11 mouse cellular contexts compared by ENCODE assay signal in genomic region chr2:28536766-28537633, GRCm38 (mm10). TPM values are rescaled to one million over a fixed set of nuclear protein-coding genes. Genes with fewer than 3 reads are reported as not detected.
DNase-seq lines count a peak whose midpoint lies in the region; ATAC-seq lines count a peak whose summit lies in the region.
"Had no signal": no experiment of that assay in that cellular context is flagged by ENCODE, and none has a peak within 500 bp of the region (broad histone marks: within the 10 kb centered on the region; RNA-seq: fewer than 3 reads in every experiment).

No protein-coding gene starts in this region.

- no peak overlapping the region for H3K9ac ChIP-seq in lung, embryonic 15.5 days
- H3K9ac ChIP-seq in intestine, embryonic 14.5 days (ENCODE audit: low read length): no peak overlapping the region
- no peak overlapping the region for H3K9ac ChIP-seq in stomach, embryonic 14.5 days (replicated peaks; ENCODE audit: low read depth, low read length)

- peak overlapping the region; percentile 83 for H3K27ac ChIP-seq in lung, embryonic 15.5 days
- H3K27ac ChIP-seq in intestine, embryonic 14.5 days (ENCODE audit: low read depth): peak overlapping the region; percentile 11; the same call in 1 of the 2 replicates
- H3K27ac ChIP-seq in stomach, embryonic 14.5 days (ENCODE audit: low read length): peak overlapping the region; percentile 1; the same call in 1 of the 2 replicates

- no peak overlapping the region for H3K4me2 ChIP-seq in lung, embryonic 15.5 days
- no peak overlapping the region for H3K4me2 ChIP-seq in intestine, embryonic 14.5 days (ENCODE audit: low read length)
- no peak overlapping the region for H3K4me2 ChIP-seq in stomach, embryonic 14.5 days (replicated peaks; ENCODE audit: low read depth, low read length)

- WGBS in lung, embryonic 15.5 days: 72% methylated on average over 11 of the region's 11 CpGs
- 77% methylated on average over 11 of the region's 11 CpGs for WGBS in intestine, embryonic 14.5 days
- WGBS in stomach, embryonic 14.5 days: 70% methylated on average over 11 of the region's 11 CpGs

- ATAC-seq in cerebellum, adult (ENCODE audit: insufficient number of reproducible peaks, low FRiP score, low TSS enrichment): no peak
- no peak for ATAC-seq in lung, embryonic 15.5 days (ENCODE audit: borderline replicate concordance, extremely low read depth, low FRiP score, low TSS enrichment)
- no peak for ATAC-seq in intestine, embryonic 14.5 days (replicated peaks; ENCODE audit: low FRiP score, low TSS enrichment, low read depth)
- no peak for ATAC-seq in stomach, embryonic 14.5 days (ENCODE audit: insufficient number of reproducible peaks, insufficient read depth, low FRiP score, low read depth)

- H3K9me3 ChIP-seq in lung, embryonic 15.5 days: no peaks in the 10 kb centered on the region
- no peaks in the 10 kb centered on the region for H3K9me3 ChIP-seq in intestine, embryonic 14.5 days (ENCODE audit: control insufficient read depth, low read length)
- H3K9me3 ChIP-seq in stomach, embryonic 14.5 days (ENCODE audit: control insufficient read depth, low read depth, low read length): no peaks in the 10 kb centered on the region

- peaks cover 81% of the 10 kb centered on the region for H3K4me1 ChIP-seq in lung, embryonic 15.5 days
- H3K4me1 ChIP-seq in intestine, embryonic 14.5 days (replicated peaks; ENCODE audit: control insufficient read depth, insufficient read depth, low read length): peaks cover 75% of the 10 kb centered on the region
- peaks cover 73% of the 10 kb centered on the region for H3K4me1 ChIP-seq in stomach, embryonic 14.5 days (ENCODE audit: control insufficient read depth, insufficient read depth, low read length)

- H3K27me3 ChIP-seq in lung, embryonic 15.5 days: no peaks in the 10 kb centered on the region
- H3K27me3 ChIP-seq in intestine, embryonic 14.5 days (replicated peaks; ENCODE audit: control insufficient read depth, insufficient read depth, low read length): no peaks in the 10 kb centered on the region
- no peaks in the 10 kb centered on the region for H3K27me3 ChIP-seq in stomach, embryonic 14.5 days (ENCODE audit: control insufficient read depth, insufficient read depth, low read length)

- intact Hi-C loops in heart, postnatal 25 days (cut with DNase I): no loop called here

- H3K36me3 ChIP-seq in lung, embryonic 15.5 days: peaks cover under 1% of the 10 kb centered on the region; the same call in 1 of the 2 replicates
- H3K36me3 ChIP-seq in intestine, embryonic 14.5 days (ENCODE audit: control insufficient read depth, insufficient read depth, low read length): peaks cover 4% of the 10 kb centered on the region
- peaks cover 2% of the 10 kb centered on the region for H3K36me3 ChIP-seq in stomach, embryonic 14.5 days (ENCODE audit: control insufficient read depth, insufficient read depth, low read length)

- DNase-seq in cerebellum, adult 11 months: peak; percentile 46
- DNase-seq in lung, postnatal 4 days: no peak
- no peak for DNase-seq in intestine, embryonic 14.5 days (ENCODE audit: low spot score)
- DNase-seq in gastrocnemius, adult 8-10 months (ENCODE audit: low spot score in 2 of 2): no peak
- no peak for DNase-seq in heart, postnatal 25 days (ENCODE audit: low spot score)
- DNase-seq: adrenal gland, postnatal 25 days had no signal

- H3K4me3 ChIP-seq in lung, embryonic 15.5 days: no peak overlapping the region
- no peak overlapping the region for H3K4me3 ChIP-seq in intestine, embryonic 14.5 days (ENCODE audit: low read depth, low read length)
- no peak overlapping the region for H3K4me3 ChIP-seq in stomach, embryonic 14.5 days (ENCODE audit: low read depth, low read length)

RNA-seq across cellular contexts. Expression of gene Ralgds, which starts 24.1 kb away (rescaled TPM):
- 30.9 and 31.7 TPM in 2 replicates for polyA plus RNA-seq in lung, embryonic 15.5 days (2015; fragmentation: Nextera tagmentation; extraction: Ambion mirVana)
- polyA plus RNA-seq in intestine, embryonic 14.5 days (2014; fragmentation: Nextera tagmentation; extraction: Ambion mirVana): 38.7 and 40.6 TPM in 2 replicates
- polyA plus RNA-seq in stomach, embryonic 14.5 days (2014; fragmentation: Nextera tagmentation; extraction: Ambion mirVana): 36.2 and 38.6 TPM in 2 replicates
- total RNA-seq in gastrocnemius, adult 8-10 months (2022): 10 to 100 TPM in 2 of 4 experiments, 1 to 10 TPM in 2; 8.1 to 11.1 (median 9.4) TPM
- 10 to 100 TPM; 11.9 to 13.8 TPM for total RNA-seq in heart, postnatal 25 days (2021)

RNA-seq across cellular contexts. Expression of gene Cel, which starts 26.2 kb away (rescaled TPM):
- polyA plus RNA-seq in lung, embryonic 15.5 days (2015; fragmentation: Nextera tagmentation; extraction: Ambion mirVana): 1.9 TPM in 1 of 2 replicates, not detected in the other
- 67.3 TPM in 1 of 2 replicates, not detected in the other for polyA plus RNA-seq in intestine, embryonic 14.5 days (2014; fragmentation: Nextera tagmentation; extraction: Ambion mirVana)
- polyA plus RNA-seq in stomach, embryonic 14.5 days (2014; fragmentation: Nextera tagmentation; extraction: Ambion mirVana): 28.9 TPM in 1 of 2 replicates, not detected in the other
- total RNA-seq in gastrocnemius, adult 8-10 months (2022): not detected
- not detected for total RNA-seq in heart, postnatal 25 days (2021)
- total RNA-seq: left cerebral cortex, postnatal 14 days had no signal
- polyA plus RNA-seq: heart, postnatal 0 days had no signal

RNA-seq across cellular contexts. Expression of gene Gm10134, which starts 31.1 kb away (rescaled TPM):
- 2.2 and 3.5 TPM in 2 replicates for polyA plus RNA-seq in lung, embryonic 15.5 days (2015; fragmentation: Nextera tagmentation; extraction: Ambion mirVana)
- polyA plus RNA-seq in intestine, embryonic 14.5 days (2014; fragmentation: Nextera tagmentation; extraction: Ambion mirVana): 6.4 and 15.5 TPM in 2 replicates
- 6.6 and 7.5 TPM in 2 replicates for polyA plus RNA-seq in stomach, embryonic 14.5 days (2014; fragmentation: Nextera tagmentation; extraction: Ambion mirVana)
- 1 to 10 TPM in 1 of 4 experiments, not detected in 3; 1.6 TPM for total RNA-seq in gastrocnemius, adult 8-10 months (2022)
- total RNA-seq in heart, postnatal 25 days (2021): 1 to 10 TPM in 1 of 2 experiments, not detected in 1; 1.4 TPM

RNA-seq across cellular contexts. Expression of gene Gbgt1, which starts 40.3 kb away (rescaled TPM):
- polyA plus RNA-seq in lung, embryonic 15.5 days (2015; fragmentation: Nextera tagmentation; extraction: Ambion mirVana): 0.98 and 1.8 TPM in 2 replicates
- 4.7 and 5.2 TPM in 2 replicates for polyA plus RNA-seq in intestine, embryonic 14.5 days (2014; fragmentation: Nextera tagmentation; extraction: Ambion mirVana)
- 2.9 and 3.1 TPM in 2 replicates for polyA plus RNA-seq in stomach, embryonic 14.5 days (2014; fragmentation: Nextera tagmentation; extraction: Ambion mirVana)
- total RNA-seq in gastrocnemius, adult 8-10 months (2022): under 1 TPM; 0.36 to 0.99 (median 0.62) TPM
- total RNA-seq in heart, postnatal 25 days (2021): 1 to 10 TPM; 1.7 to 3.1 TPM
- polyA plus RNA-seq: heart, postnatal 0 days had no signal

RNA-seq across cellular contexts. Expression of gene Gtf3c5, which starts 46.6 kb away (rescaled TPM):
- polyA plus RNA-seq in lung, embryonic 15.5 days (2015; fragmentation: Nextera tagmentation; extraction: Ambion mirVana): 45.3 and 46.7 TPM in 2 replicates
- 30.4 and 30.5 TPM in 2 replicates for polyA plus RNA-seq in intestine, embryonic 14.5 days (2014; fragmentation: Nextera tagmentation; extraction: Ambion mirVana)
- 29.0 and 30.5 TPM in 2 replicates for polyA plus RNA-seq in stomach, embryonic 14.5 days (2014; fragmentation: Nextera tagmentation; extraction: Ambion mirVana)
- total RNA-seq in gastrocnemius, adult 8-10 months (2022): 1 to 10 TPM; 6.5 to 8.2 (median 7.4) TPM
- 10 to 100 TPM; 11.5 to 11.6 TPM for total RNA-seq in heart, postnatal 25 days (2021)

Comparison
In these comparisons a context has a peak if more than half of its experiments do, and no peak if none do; other contexts are left out.
1. H3K27ac ChIP-seq: peak in every context shown above with its lines; median percentile 83 in lung, embryonic 15.5 days; 11 in intestine, embryonic 14.5 days; 1 in stomach, embryonic 14.5 days.